Mouse (Mus musculus): ENCODE data around the gene Itprid1. TPM values are rescaled to one million over a fixed set of nuclear protein-coding genes. Genes with fewer than 3 reads are reported as not detected.

Itprid1 gene
- not detected in 2 replicates for polyA plus RNA-seq (2012; ENCODE audit: insufficient read depth, insufficient read length, missing spikeins)

GRCm38 (mm10) chr6:55836650-55837320 lies at the start of gene Itprid1:
Gene Itprid1 (plus strand): TSS chr6:55836895.
- no peak within 1 kb of the TSS for H3K4me3 ChIP-seq (ENCODE audit: insufficient read depth, low read depth, low read length)
- H3K4me1 ChIP-seq (ENCODE audit: control insufficient read depth, insufficient read depth, insufficient read length, low read length): no peaks in the 10 kb centered on the region
- H3K27ac ChIP-seq (replicated peaks; ENCODE audit: low read depth, low read length): no peak within 1 kb of the TSS

- Histone ChIP-seq H3K27ac (replicated peaks; ENCODE audit: low read depth, low read length) (no peak overlapping the region), H3K4me3 (ENCODE audit: insufficient read depth, low read depth, low read length) (no peak overlapping the region), H3K4me1 (ENCODE audit: control insufficient read depth, insufficient read depth, insufficient read length, low read length) (no peaks in the 10 kb centered on the region)
These were observed 47.1 kb upstream of the Itprid1 start for GRCm38 (mm10) chr6:55789557-55789956.

GRCm38 (mm10) chr6:55791852-55792496 lies 44.7 kb upstream of the Itprid1 start:
- Histone ChIP-seq H3K27ac (replicated peaks; ENCODE audit: low read depth, low read length) (no peak overlapping the region), H3K4me3 (ENCODE audit: insufficient read depth, low read depth, low read length) (no peak overlapping the region), H3K4me1 (ENCODE audit: control insufficient read depth, insufficient read depth, insufficient read length, low read length) (no peaks in the 10 kb centered on the region)

GRCm38 (mm10) chr6:55792536-55792935 lies 44.2 kb upstream of the Itprid1 start:
- Histone ChIP-seq H3K27ac (replicated peaks; ENCODE audit: low read depth, low read length) (no peak overlapping the region), H3K4me1 (ENCODE audit: control insufficient read depth, insufficient read depth, insufficient read length, low read length) (no peaks in the 10 kb centered on the region), H3K4me3 (ENCODE audit: insufficient read depth, low read depth, low read length) (no peak overlapping the region)

- H3K4me3 ChIP-seq (ENCODE audit: insufficient read depth, low read depth, low read length): no peak overlapping the region
- H3K4me1 ChIP-seq (ENCODE audit: control insufficient read depth, insufficient read depth, insufficient read length, low read length): no peaks in the 10 kb centered on the region
- no peak overlapping the region for H3K27ac ChIP-seq (replicated peaks; ENCODE audit: low read depth, low read length)
These were observed 34.0 kb upstream of the Itprid1 start for GRCm38 (mm10) chr6:55802686-55803085.

GRCm38 (mm10) chr6:55803357-55803756 lies 33.3 kb upstream of the Itprid1 start:
- Histone ChIP-seq H3K27ac (replicated peaks; ENCODE audit: low read depth, low read length) (no peak overlapping the region), H3K4me1 (ENCODE audit: control insufficient read depth, insufficient read depth, insufficient read length, low read length) (no peaks in the 10 kb centered on the region), H3K4me3 (ENCODE audit: insufficient read depth, low read depth, low read length) (no peak overlapping the region)

GRCm38 (mm10) chr6:55803991-55804680 lies 32.6 kb upstream of the Itprid1 start:
- Histone ChIP-seq H3K27ac (replicated peaks; ENCODE audit: low read depth, low read length) (no peak overlapping the region), H3K4me3 (ENCODE audit: insufficient read depth, low read depth, low read length) (no peak overlapping the region), H3K4me1 (ENCODE audit: control insufficient read depth, insufficient read depth, insufficient read length, low read length) (no peaks in the 10 kb centered on the region)

- Histone ChIP-seq H3K27ac (replicated peaks; ENCODE audit: low read depth, low read length) (no peak overlapping the region), H3K4me3 (ENCODE audit: insufficient read depth, low read depth, low read length) (no peak overlapping the region), H3K4me1 (ENCODE audit: control insufficient read depth, insufficient read depth, insufficient read length, low read length) (no peaks in the 10 kb centered on the region)
These were observed 32.1 kb upstream of the Itprid1 start for GRCm38 (mm10) chr6:55804681-55805000.

GRCm38 (mm10) chr6:55805291-55806137 lies 31.2 kb upstream of the Itprid1 start:
- H3K4me1 ChIP-seq (ENCODE audit: control insufficient read depth, insufficient read depth, insufficient read length, low read length): no peaks in the 10 kb centered on the region
- H3K27ac ChIP-seq (replicated peaks; ENCODE audit: low read depth, low read length): no peak overlapping the region
- H3K4me3 ChIP-seq (ENCODE audit: insufficient read depth, low read depth, low read length): no peak overlapping the region

- Histone ChIP-seq H3K4me3 (ENCODE audit: insufficient read depth, low read depth, low read length) (no peak overlapping the region), H3K27ac (replicated peaks; ENCODE audit: low read depth, low read length) (no peak overlapping the region), H3K4me1 (ENCODE audit: control insufficient read depth, insufficient read depth, insufficient read length, low read length) (no peaks in the 10 kb centered on the region)
These were observed 30.2 kb upstream of the Itprid1 start for GRCm38 (mm10) chr6:55806537-55806936.

GRCm38 (mm10) chr6:55808692-55809091 lies 28.0 kb upstream of the Itprid1 start:
- Histone ChIP-seq H3K4me3 (ENCODE audit: insufficient read depth, low read depth, low read length) (no peak overlapping the region), H3K4me1 (ENCODE audit: control insufficient read depth, insufficient read depth, insufficient read length, low read length) (no peaks in the 10 kb centered on the region), H3K27ac (replicated peaks; ENCODE audit: low read depth, low read length) (no peak overlapping the region)

GRCm38 (mm10) chr6:55811153-55811552 lies 25.5 kb upstream of the Itprid1 start:
- Histone ChIP-seq H3K4me3 (ENCODE audit: insufficient read depth, low read depth, low read length) (no peak overlapping the region), H3K27ac (replicated peaks; ENCODE audit: low read depth, low read length) (no peak overlapping the region), H3K4me1 (ENCODE audit: control insufficient read depth, insufficient read depth, insufficient read length, low read length) (no peaks in the 10 kb centered on the region)

GRCm38 (mm10) chr6:55812353-55812752 lies 24.3 kb upstream of the Itprid1 start:
- Histone ChIP-seq H3K4me1 (ENCODE audit: control insufficient read depth, insufficient read depth, insufficient read length, low read length) (no peaks in the 10 kb centered on the region), H3K27ac (replicated peaks; ENCODE audit: low read depth, low read length) (no peak overlapping the region), H3K4me3 (ENCODE audit: insufficient read depth, low read depth, low read length) (no peak overlapping the region)

- no peak overlapping the region for H3K4me3 ChIP-seq (ENCODE audit: insufficient read depth, low read depth, low read length)
- no peaks in the 10 kb centered on the region for H3K4me1 ChIP-seq (ENCODE audit: control insufficient read depth, insufficient read depth, insufficient read length, low read length)
- no peak overlapping the region for H3K27ac ChIP-seq (replicated peaks; ENCODE audit: low read depth, low read length)
These were observed 22.3 kb upstream of the Itprid1 start for GRCm38 (mm10) chr6:55814184-55814926.

All from brown adipose tissue, adult 24 weeks (tissue).